Mouse (Mus musculus): ENCODE measurements at regions not wholly inside any gene's neighbourhood (a gene's known extent, or its start where the extent isn't known, plus 50 kb on each side); places are given as distances from the start of the nearest gene placed in this dataset.

- TF ChIP-seq CTCF (IDR thresholded peaks at IDR 0.05; ENCODE audit: borderline replicate concordance, control insufficient read depth, extremely low read depth, insufficient read depth, low read length, poor library complexity) (no peak), POLR2A (IDR thresholded peaks at IDR 0.05; ENCODE audit: control insufficient read depth, extremely low read depth, insufficient read depth, low read length, poor library complexity) (no peak)
Measured at GRCm38 (mm10) chr10:46047591-46047990, 470.0 kb downstream of the Hace1 start.
